Mouse (Mus musculus) kidney, embryonic 16.5 days (tissue): ENCODE measurements around the gene Zfp239. TPM values are rescaled to one million over a fixed set of nuclear protein-coding genes. Genes with fewer than 3 reads are reported as not detected.
A peak's percentile ranks its signal among the peaks of the same experiment; 100 is the strongest.

Source experiments
- ATAC-seq: fragments of 200-750 bp; cut with Nextera tagmentation; 2 replicates; pipeline ENCODE4 v1.8.0; 2017; ENCODE audit warnings: moderate TSS enrichment; ENCODE audit not compliant: low FRiP score, low TSS enrichment
- H3K27ac ChIP-seq: fragments of 300-500 bp; sonication (generic); 2 replicates; pipeline ENCODE4 v1.5.1; 2014; ENCODE audit warnings: low read length
- H3K27me3 ChIP-seq: fragments of 300-500 bp; sonication (generic); 2 replicates; pipeline ENCODE4 v1.6.1; 2014; ENCODE audit warnings: low read length, control low read depth, mixed read lengths; ENCODE audit not compliant: insufficient read depth
- H3K36me3 ChIP-seq: fragments of 300-500 bp; sonication (generic); 2 replicates; pipeline ENCODE4 v1.6.1; 2014; ENCODE audit warnings: low read length, control low read depth, mixed read lengths; ENCODE audit not compliant: insufficient read depth
- H3K4me1 ChIP-seq: fragments of 300-500 bp; sonication (generic); 2 replicates; pipeline ENCODE4 v1.6.1; 2014; ENCODE audit warnings: low read length, control low read depth, mixed read lengths; ENCODE audit not compliant: insufficient read depth
- H3K4me2 ChIP-seq: fragments of 300-500 bp; sonication (generic); replicated peaks from 2 replicates; pipeline ENCODE4 v1.6.1; 2014; ENCODE audit warnings: low read depth, low read length
- H3K4me3 ChIP-seq: fragments of 300-500 bp; sonication (generic); 2 replicates; pipeline ENCODE4 v1.5.1; 2014; ENCODE audit warnings: mild to moderate bottlenecking, low read length
- H3K9ac ChIP-seq: fragments of 300-500 bp; sonication (generic); replicated peaks from 2 replicates; pipeline ENCODE4 v1.6.1; 2014; ENCODE audit warnings: low read length
- H3K9me3 ChIP-seq: fragments of 300-500 bp; sonication (generic); 2 replicates; pipeline ENCODE4 v1.6.1; 2016; ENCODE audit warnings: low read length, control low read depth
- WGBS: fragments of 180-500 bp; shearing (Covaris S2); extraction: QIAGEN DNeasy Blood & Tissue Kit; methylation state at CpG from one replicate; pipeline ENCODE4 v1.1.7; 2014; 5-methylcytosine and 5-hydroxymethylcytosine counted together
- polyA plus RNA-seq: library from polyadenylated mRNA; unstranded; fragments of >200 nt; fragmentation: Nextera tagmentation; extraction: Ambion mirVana; gene quantifications from 2 replicates; pipeline ENCODE4 v1.2.1, GENCODE M21; 2015

Gene Zfp239
- polyA plus RNA-seq, 1 experiment from 2014 or later = 11.5 TPM

DNA sequence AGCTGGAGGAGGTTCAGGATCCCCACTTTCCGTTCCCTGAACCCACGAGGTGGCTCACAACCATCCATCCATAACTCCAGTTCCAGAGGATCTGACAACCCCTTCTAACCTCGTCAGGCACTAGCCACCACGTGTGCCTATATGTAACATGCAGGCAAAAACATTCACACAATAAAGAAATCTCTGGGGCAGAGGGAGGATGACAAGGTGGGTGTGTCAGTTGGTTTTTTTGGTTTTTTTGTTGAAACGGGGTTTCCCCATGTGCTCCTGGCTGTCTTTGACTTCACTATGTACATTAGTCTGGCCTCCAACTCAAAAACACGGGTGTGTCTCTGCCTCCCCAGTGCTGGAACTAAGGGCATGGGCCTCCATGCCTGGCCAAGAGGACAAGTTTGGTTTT lies 28.4 kb downstream of the Zfp239 start:
- WGBS = 80% methylated on average over 6 of the region's 6 CpGs

GRCm38 (mm10) chr6:117891369-117892160 lies 29.7 kb downstream of the Zfp239 start:
- ATAC-seq = no peak
- Histone ChIP-seq H3K9ac (no peak overlapping the region), H3K27me3 (no peaks in the 10 kb centered on the region), H3K4me2 (no peak overlapping the region), H3K4me1 (no peaks in the 10 kb centered on the region), H3K36me3 (no peaks in the 10 kb centered on the region), H3K27ac (no peak overlapping the region), H3K9me3 (no peaks in the 10 kb centered on the region), H3K4me3 (no peak overlapping the region)
- WGBS = 67% methylated on average over 14 of the region's 14 CpGs

More for the DNA sequence above, 28.4 kb downstream of the Zfp239 start:
- Histone ChIP-seq H3K27ac (no peak overlapping the region), H3K9ac (no peak overlapping the region), H3K4me2 (no peak overlapping the region), H3K9me3 (no peaks in the 10 kb centered on the region), H3K27me3 (no peaks in the 10 kb centered on the region), H3K36me3 (no peaks in the 10 kb centered on the region), H3K4me1 (no peaks in the 10 kb centered on the region), H3K4me3 (no peak overlapping the region)
- no peak for ATAC-seq

DNA sequence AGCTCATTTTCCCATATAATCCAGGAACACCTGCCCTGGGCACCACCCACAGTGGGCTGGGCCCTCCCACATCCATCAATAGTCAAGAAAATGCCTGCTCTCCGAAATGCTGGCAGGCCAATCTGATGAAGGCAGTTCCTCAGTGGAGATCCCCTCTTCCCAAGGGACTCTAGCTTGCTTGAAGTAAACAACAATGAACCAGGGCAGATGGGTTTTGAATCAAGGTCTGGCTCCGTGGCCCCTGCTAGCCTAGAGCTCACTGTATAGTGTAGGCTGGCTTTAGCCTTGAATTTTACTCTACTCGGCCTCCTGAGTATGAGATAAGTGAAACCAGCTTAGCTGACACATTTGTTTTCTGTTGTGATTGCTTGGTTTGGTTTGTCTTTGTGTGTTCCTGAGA lies 30.5 kb downstream of the Zfp239 start:
- Histone ChIP-seq H3K36me3 (no peaks in the 10 kb centered on the region), H3K4me2 (no peak overlapping the region), H3K27me3 (no peaks in the 10 kb centered on the region), H3K27ac (no peak overlapping the region), H3K4me1 (no peaks in the 10 kb centered on the region), H3K9me3 (no peaks in the 10 kb centered on the region), H3K9ac (no peak overlapping the region), H3K4me3 (no peak overlapping the region)
- ATAC-seq = no peak
- 73% methylated on average over 3 of the region's 3 CpGs for WGBS

GRCm38 (mm10) chr6:117893435-117893834 lies 31.5 kb downstream of the Zfp239 start:
- Histone ChIP-seq H3K27ac (no peak overlapping the region), H3K9me3 (no peaks in the 10 kb centered on the region), H3K4me1 (no peaks in the 10 kb centered on the region), H3K9ac (no peak overlapping the region), H3K4me3 (no peak overlapping the region), H3K27me3 (no peaks in the 10 kb centered on the region), H3K36me3 (no peaks in the 10 kb centered on the region), H3K4me2 (no peak overlapping the region)
- WGBS = 93% methylated on average over 2 of the region's 2 CpGs
- no peak for ATAC-seq

- H3K4me2 ChIP-seq = no peak overlapping the region
These were observed 35.9 kb downstream of the Zfp239 start for GRCm38 (mm10) chr6:117897800-117898199.

DNA sequence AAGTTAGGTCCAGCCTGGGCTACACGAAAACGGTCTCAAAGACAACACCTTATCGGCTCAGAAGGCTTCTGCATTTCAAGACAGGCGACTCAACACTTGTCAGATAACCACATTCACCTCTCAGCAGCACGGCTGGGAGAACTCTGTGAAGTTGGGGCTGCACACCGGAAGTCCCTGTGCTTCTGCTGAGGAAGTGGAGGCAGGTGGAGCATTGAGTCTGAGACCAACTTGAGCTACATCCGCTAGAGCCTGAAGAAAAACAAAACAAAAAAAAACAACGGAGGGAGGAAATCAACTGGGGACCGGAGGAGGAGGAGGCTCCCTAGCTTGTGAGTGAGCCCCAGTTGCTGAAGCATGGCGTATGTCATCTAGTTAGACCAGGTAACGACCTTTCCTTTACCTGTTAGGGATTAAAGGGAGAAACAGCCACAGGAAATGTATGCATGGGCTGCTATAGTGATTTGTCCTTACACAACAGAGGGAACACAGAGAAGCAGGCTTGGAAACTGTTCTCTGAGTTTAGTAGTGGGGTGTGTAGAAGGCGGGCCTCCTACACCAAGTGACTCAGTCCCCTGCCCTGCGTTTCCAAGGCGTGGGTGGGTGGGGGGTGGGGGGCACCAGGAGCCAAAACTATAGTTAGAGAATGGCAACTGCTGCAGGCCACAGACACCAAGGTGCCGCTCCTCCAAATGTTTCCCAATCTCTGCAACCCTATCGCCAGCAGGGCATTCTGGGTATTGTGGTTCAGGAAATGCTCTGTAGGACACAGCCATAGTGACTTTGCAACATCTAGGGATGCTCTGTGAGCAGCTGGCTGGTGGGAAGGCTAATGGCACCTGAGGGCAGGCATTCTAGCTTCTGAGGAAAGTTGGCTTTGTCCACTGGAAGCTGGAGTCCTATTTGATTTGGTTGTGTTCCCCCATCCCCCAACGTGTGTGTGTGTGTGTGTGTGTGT lies 38.5 kb downstream of the Zfp239 start, which contains the start of gene Hnrnpf:
Gene Hnrnpf, plus strand, starts transcription at position 199 of the 955 bp plus-strand sequence.
- no peak within 1 kb of the TSS for H3K4me2 ChIP-seq
- peaks cover 4% of the 10 kb centered on the region; the same call in 1 of the 2 replicates for H3K4me1 ChIP-seq
- WGBS = 65% methylated on average over 17 of the region's 17 CpGs
- no peaks in the 10 kb centered on the region for H3K36me3 ChIP-seq
- no peaks in the 10 kb centered on the region for H3K9me3 ChIP-seq
- no peaks in the 10 kb centered on the region for H3K27me3 ChIP-seq
- no peak within 1 kb of the TSS for H3K4me3 ChIP-seq
- no peak within 1 kb of the TSS for H3K27ac ChIP-seq
- ATAC-seq = no peak
- H3K9ac ChIP-seq = no peak within 1 kb of the TSS

More at GRCm38 (mm10) chr6:117897800-117898199, 35.9 kb downstream of the Zfp239 start:
- H3K9me3 ChIP-seq = no peaks in the 10 kb centered on the region
- ATAC-seq = peak; percentile 51; the same call in 1 of the 2 replicates
- H3K27ac ChIP-seq = no peak overlapping the region
- H3K4me1 ChIP-seq = no peaks in the 10 kb centered on the region
- no peaks in the 10 kb centered on the region for H3K27me3 ChIP-seq
- WGBS = 74% methylated on average over 5 of the region's 5 CpGs
- H3K4me3 ChIP-seq = no peak overlapping the region
- no peak overlapping the region for H3K9ac ChIP-seq
- no peaks in the 10 kb centered on the region for H3K36me3 ChIP-seq

GRCm38 (mm10) chr6:117901510-117902402 lies 39.9 kb downstream of the Zfp239 start:
- H3K27me3 ChIP-seq = no peaks in the 10 kb centered on the region
- H3K36me3 ChIP-seq = no peaks in the 10 kb centered on the region
- no peak for ATAC-seq
- WGBS = 67% methylated on average over 9 of the region's 9 CpGs
- no peak overlapping the region for H3K9ac ChIP-seq
- H3K4me3 ChIP-seq = no peak overlapping the region
- no peak overlapping the region for H3K4me2 ChIP-seq
- H3K27ac ChIP-seq = no peak overlapping the region
- no peaks in the 10 kb centered on the region for H3K9me3 ChIP-seq
- H3K4me1 ChIP-seq = peaks cover 8% of the 10 kb centered on the region; the same call in 1 of the 2 replicates

- 84% methylated on average over 4 of the region's 4 CpGs for WGBS
- H3K4me1 ChIP-seq = peaks cover 8% of the 10 kb centered on the region; the same call in 1 of the 2 replicates
- ATAC-seq = no peak
These were observed 40.7 kb downstream of the Zfp239 start for GRCm38 (mm10) chr6:117902556-117902955.

DNA sequence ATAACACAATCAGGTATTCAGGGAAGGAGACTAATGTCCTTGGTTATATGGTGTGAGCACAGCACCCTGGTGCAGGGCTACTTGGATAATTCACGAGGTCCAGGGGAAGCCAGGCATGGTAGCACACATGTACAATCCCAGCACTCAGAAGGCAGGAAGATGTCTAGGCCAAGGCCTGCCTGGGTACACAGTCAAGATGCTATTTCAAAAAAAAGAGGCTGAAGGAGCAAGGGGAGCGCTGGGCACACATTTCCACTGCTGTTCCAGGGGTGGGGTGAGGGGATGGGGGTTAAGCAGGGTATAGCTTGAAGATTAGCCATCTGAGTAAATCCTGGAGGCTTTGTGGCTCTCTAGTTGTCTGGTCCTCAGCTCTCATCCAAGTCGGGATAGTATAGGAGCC lies 41.9 kb downstream of the Zfp239 start:
- H3K4me1 ChIP-seq = peaks cover 13% of the 10 kb centered on the region
- no peak for ATAC-seq
- no peaks in the 10 kb centered on the region for H3K9me3 ChIP-seq
- 82% methylated on average over 3 of the region's 3 CpGs for WGBS
- H3K9ac ChIP-seq = no peak overlapping the region
- H3K27me3 ChIP-seq = no peaks in the 10 kb centered on the region
- H3K4me2 ChIP-seq = no peak overlapping the region
- H3K4me3 ChIP-seq = no peak overlapping the region
- H3K36me3 ChIP-seq = no peaks in the 10 kb centered on the region
- H3K27ac ChIP-seq = no peak overlapping the region

More at GRCm38 (mm10) chr6:117902556-117902955, 40.7 kb downstream of the Zfp239 start:
- Histone ChIP-seq H3K4me2 (no peak overlapping the region), H3K4me3 (no peak overlapping the region), H3K9me3 (no peaks in the 10 kb centered on the region), H3K27ac (no peak overlapping the region), H3K27me3 (no peaks in the 10 kb centered on the region), H3K36me3 (no peaks in the 10 kb centered on the region), H3K9ac (no peak overlapping the region)
